Mouse (Mus musculus) cerebellum, adult 8-10 months (tissue): ENCODE measurements around the gene Ahctf1.
A peak's percentile ranks its signal among the peaks of the same experiment; 100 is the strongest.
"Not testable (repeated sequence)": the region's sequence is repeated elsewhere in the genome, so short reads cannot be mapped to it uniquely, and the experiment has no call there.

Source experiments
- DNase-seq: peaks from one replicate; pipeline ENCODE4 v3.0.0; 2022

The Ahctf1 gene

DNA sequence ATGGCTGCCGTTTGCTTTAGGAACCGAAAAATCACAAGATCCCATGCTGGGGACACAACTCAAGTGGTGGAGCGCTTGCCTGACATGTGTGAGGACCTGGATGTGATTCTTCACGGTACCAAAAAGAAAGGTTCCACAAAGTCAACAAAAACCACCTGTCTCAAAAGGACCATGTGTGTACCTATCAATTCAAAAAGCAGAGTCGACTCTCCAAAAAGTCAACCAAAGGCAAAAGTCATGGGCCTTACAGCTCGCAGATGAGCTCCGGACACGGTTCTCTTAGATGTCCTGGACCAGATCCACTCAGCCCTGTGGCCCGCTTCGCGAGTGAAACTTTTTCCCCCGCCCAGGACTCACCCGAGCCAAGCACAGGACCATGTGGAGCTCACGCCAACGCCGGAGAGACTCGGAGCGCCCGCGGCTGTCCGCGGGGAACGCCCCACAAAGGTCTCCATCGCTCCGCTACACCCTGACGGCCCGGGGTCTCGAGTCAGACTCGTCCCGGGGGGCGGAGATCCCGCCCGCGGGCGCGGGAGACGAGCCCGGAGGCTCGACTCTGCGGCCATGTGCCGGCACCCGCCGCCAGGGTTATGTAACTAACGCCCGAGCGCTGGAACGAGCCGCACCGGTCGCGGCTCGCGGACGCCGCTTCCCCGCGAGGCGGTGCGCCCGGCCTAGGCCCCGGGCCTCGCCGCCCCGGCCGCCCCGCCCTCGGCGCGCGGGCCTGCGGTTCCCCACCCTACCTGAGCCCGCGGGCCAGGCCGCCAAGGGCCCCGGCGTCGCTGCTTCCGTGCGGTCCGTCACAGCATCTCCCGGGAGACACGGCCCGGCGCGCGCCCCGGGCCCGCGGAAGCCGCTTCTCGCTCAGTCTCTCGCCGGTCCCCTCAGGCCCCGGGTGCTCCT, 619 bp downstream of the Ahctf1 start, which contains the start of gene Gm10518:
Gene Gm10518, plus strand, starts transcription at position 767 of the 903 bp plus-strand sequence.
- DNase-seq: peak; percentile 70

DNA sequence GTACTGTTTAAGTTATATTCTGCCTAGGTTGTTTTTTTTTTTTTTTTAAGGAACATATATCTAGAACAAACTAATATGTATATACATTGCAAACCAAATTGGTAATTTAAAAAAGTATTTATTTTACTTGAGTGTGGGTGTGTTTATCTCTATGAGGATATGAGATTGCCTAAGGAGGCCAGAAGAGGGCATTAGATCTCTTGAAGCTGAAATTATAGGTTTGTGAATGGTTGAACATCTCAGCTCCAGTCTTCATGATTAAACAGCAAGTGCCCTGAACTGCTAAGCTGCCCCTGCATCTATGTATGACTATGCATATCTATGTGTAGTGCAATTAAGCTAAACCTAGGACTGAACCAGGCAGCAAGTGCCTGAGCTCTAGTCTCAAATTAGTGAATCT, 4.7 kb downstream of the Ahctf1 start:
- DNase-seq: no peak

DNA sequence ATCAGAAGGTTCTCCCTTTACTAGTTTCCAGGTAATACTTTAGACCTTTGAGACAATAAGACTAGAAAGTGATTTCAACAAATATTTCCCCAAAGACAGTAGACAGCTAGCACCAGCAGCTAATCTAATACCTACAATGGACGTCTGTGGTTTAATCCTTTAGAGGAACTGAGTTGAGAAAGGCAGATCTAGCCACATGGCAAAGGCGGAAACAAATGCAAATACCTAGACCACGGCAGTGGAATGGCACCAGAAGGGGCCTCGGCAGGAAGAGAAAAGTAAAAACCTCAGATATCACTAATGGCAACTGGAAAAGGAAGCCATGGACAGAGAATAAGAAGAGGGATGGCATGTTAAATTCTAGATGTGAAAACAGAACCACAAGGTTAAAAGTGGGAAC, 16.2 kb downstream of the Ahctf1 start:
- no peak for DNase-seq

DNA sequence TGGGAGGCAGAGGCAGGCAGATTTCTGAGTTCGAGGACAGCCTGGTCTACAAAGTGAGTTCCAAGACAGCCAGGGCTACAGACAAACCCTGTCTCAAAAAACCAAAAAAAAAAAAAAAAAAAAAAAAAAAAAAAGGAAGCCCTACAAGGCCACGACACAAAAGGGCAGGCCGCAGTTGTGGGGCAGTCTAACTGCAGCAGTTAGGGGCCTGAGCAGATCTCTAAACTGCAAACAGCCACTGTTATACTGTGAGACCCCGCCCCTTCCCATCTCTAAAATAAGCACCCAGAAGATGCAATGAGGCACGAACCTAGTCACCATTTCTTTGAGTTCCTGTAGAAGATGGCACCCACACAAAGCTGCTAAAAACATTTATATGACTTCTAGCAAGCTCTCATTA, 18.0 kb downstream of the Ahctf1 start:
- DNase-seq: no peak

DNA sequence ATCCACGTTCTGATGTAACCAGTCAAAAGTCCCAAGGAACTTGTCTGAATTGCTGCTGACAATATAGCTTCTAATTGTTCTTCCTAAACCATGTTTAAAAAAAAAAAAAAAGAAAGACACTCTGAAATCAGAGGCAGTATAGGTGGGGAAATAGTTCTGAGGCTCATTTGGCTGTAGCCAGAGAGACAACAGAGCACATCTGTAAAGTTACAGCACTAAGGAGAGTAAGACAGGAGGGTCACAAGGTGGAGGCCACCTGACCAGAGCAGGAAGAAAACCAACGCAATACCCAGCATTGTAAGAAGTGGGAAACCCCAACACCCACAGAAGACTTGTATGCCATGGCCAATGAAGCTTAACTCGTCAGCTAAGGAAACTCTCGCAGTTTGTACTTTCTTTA, 19.4 kb downstream of the Ahctf1 start:
- DNase-seq: no peak

DNA sequence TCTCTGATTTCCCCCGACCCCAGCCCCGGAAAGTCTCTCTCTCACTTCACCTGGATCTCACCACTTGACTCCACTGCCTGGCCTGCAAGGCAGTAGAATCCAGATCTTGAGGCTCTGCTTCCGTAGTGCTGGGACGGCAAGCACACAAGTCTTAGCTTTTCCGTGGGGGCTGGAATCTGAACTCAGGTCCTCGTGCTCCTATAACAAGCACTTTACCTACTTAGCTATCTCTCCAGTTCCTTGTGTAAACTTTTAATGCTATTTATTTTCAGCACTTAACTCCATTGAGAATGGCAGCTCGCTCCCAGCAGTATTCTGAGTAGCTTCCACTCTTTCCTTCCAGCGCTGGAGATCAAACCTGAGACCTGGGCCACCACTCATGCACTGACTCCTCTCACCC, 26.6 kb downstream of the Ahctf1 start:
- DNase-seq: no peak

DNA sequence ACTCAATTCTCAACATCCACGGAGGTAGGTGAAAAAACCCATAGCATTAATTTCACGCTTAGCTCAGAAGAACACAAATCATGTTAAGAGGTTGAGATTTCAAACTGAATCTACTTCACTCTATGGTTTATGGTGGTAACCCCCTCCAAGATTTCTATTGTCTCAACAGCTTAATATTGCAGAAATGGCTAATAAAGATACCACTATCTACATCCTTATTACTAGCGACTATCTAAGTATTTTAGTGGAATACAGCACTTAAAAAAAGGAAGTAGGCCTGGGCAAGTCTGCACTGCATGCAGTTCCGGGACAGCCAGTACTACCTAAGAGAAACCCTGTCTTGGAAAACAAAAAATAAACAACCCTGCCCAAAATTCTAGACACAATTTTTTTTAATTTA, 42.9 kb downstream of the Ahctf1 start:
- DNase-seq: no peak

DNA sequence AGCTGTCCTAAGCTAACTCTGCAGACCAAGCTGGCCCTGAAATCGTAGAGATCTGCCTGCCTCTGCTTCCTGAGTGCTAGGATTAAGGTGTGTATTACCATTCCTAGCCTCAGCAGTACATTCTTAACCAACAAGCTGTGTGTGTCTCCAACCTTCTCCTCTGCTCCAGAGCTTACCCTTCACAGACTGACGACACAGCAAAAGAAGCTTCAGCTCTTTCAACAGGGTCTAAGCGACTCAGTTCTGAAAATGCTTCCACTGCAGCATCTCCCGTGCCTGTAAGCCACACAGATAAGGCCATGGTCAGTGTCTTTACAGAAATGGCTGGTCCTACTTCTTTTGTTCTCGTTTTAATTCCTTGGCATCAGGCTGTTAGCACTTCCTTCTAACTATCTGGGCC, 43.4 kb downstream of the Ahctf1 start:
- DNase-seq: no peak

DNA sequence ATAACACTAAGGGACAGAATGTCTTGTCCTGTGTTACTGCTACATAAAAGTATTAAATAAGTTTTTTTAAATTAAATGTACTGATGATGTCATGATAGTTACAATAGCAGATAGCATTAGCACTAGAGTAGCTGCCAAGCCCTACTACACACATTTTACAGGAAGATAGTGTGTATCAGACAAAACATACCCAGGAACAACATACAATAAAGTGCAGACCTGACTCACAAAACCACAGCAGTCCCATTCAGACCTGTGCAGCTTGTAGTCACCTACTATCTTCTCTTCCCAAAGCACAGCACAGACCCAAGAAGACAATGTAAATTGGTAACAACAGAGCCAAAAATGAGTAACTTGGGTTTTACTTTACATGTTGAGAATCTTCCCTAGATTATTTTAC, 47.0 kb downstream of the Ahctf1 start:
- DNase-seq: no peak

DNA sequence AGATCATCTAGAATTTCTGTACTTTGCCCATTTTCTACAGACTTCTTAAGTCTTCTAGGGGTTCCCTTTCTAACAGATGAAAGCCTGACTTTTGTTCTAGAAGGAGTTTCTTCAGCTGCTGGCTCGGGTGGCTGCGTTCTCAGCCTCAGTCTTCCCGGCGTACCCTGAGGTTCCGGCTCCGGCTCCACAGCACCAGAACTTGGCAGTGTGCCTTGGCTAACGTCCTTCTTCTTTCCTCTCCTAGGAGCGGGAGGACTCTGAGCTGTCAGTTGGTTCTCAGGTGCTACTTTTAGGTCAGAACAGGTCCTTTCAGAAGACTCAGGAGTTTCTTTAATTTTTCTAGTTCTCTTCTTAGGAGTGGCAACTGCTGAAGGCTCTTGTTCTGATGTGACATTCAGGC, 50.5 kb downstream of the Ahctf1 start:
- peak; percentile 55 for DNase-seq

DNA sequence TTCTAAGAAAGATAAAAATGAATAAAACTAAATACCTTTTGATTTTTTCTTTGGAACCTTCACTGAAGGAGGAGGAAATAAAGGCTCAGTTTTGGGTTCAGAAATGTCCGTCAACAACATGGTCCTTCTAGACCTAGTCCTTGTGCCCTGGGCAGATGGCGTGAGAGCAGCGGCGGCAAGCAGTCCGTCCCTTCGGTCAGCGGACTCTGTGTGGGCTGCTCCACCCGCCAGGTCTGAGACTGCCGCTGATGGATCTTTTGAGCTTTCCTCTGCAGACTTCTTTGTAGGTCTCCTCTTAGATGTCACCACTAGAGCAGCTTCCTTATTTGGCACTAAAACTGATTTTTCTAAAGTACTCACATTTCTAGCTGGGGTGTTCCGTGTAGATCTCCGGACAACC, 51.2 kb downstream of the Ahctf1 start:
- DNase-seq: no peak

DNA sequence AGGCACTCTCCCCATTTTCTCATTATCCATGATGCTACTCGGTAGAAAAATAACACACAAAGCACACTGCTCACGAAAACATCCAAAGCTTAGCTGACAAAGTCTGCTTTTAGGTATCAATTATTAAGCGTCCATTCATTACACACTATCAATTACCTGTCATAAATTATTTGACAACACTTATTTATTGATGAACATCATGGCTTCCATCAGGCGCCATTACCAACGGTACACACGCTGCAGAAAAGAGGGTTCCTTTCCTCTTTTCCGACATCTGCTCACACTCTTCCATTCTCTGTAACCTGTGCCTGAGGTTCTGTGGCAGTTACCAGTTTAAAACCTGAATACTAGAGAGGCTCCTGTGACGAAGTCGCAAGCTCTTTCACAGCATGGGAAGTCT, 58.3 kb downstream of the Ahctf1 start, which contains the start of gene Kif28:
Gene Kif28, minus strand, starts transcription at position 101 of the 400 bp plus-strand sequence.
- DNase-seq: no peak

DNA sequence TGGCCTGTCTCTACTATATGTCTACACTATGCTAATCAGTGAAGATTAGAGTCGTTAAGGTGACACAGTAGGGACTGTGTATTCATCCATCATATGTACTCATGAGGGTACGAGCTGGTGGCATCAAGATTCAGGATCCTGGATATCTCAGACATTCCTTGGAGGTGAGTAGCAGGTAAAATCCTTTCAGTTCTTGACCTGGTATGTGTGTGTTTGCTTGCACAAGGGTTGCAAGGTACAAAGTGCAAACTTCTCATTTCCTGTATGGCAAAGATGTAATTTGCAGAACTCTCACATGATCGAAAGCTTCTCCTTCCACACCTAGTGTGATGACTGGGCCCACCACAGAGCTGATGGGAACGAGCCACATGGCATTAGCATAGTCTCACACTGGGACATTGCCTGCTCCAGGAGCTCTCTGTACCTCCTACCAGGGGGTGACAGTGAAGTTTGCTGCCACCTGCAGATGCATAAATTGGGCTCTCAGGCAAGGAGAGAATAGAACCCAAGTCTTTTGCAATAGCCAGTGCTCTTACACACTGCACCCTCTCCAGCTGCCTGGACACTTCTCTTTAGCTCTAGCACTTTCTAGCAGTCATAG, 59.8 kb downstream of the Ahctf1 start:
- no peak for DNase-seq

DNA sequence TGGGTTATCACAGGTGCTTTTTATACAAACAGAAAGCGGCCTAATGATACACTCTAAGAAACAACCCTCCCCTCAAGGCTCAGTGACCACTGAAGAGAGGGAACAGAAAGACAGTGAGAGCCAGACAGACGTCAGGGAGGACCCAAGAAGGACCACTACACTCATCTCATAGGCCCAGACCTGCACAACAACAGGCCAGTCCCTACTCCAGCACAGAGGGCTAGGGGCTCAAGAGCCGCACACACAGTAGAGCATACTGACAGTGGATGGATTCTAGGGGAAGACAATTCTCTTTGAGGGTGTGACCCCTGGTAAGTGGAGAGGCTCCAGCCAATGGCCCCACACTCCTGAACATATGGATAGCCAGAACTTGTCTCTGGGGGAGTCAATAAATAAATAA, 67.0 kb downstream of the Ahctf1 start:
- no peak for DNase-seq

DNA sequence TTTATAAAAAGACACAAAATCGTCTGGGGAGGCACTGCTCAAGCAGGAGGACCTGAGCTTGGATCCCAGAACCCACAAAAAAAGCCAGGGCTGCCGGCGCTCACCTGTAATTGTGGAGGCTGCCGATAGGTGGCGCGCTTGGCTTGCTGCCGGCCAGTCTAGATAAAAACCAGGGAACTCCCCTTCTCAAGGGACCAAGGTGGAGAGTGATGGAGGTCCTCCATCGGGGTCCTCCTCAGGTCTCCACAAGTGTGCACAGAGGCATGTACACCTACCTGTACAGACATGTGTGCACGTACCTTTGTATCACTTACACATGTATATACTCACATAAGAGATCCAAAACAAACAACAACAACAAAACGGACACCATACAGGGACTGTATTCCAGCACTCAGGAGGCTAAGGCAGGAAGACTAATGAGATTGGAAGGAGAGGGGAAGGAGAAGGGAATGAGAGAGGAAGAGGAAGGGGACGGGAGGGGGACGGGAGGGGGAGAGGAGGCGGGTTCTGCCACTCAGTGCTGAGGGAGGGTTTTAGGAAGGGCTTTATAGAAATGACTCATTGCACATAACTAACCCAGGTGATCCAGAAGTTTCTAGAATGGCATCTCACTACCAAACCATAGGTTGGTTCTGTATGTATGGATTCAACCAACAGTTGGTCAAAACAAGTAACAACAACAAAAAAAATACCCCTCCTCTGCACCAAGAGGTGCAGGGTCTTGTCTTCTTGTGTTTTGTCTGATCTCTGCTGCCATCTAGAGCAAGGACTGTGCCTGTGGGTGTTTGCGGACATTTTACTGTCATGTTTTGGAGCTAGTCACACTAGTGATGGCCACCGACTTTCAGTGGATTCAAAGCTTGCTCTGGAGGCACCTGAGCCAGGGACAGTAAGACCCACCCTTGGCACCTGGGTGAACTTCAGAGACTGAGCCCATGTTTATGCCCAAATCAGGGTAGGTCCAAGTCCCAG, 68.7 kb downstream of the Ahctf1 start:
- DNase-seq: peak; percentile 65

DNA sequence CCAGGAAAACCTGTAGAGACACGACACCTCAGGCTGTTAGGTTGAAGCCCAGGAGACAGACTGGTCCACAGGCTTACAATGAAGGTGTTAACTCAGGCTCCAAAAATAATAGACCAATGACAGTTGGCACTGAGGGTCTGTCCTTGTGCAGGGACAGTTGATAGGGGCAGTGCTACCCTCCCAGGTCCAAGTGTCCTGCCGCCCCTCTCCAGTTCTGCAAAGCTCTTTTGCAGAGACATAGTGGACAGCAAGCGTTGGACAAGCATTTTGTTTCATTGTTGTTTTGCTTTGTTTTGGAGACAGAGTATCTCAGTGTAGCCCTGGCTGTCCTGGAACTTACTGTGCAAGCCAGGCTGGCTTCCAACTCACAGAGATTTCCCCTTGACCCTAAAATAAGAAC, 72.1 kb downstream of the Ahctf1 start:
- no peak for DNase-seq

DNA sequence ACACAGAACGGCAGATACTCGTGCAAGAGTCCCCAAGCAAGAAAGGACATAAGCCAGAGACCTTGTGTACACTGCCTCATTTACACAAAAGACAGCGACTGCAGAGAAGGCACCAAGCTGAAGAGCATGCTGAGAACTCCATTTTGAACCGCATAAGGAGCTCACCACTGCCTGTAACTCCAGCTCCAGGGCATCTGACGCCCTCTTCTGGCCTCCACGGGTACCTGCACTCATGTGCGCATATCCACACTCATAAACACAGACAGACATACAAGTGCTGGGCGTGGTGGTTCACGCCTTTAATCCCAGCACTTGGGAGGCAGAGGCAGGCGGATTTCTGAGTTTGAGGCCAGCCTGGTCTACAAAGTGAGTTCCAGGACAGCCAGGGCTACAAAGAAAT, 74.8 kb downstream of the Ahctf1 start:
- no peak for DNase-seq

DNA sequence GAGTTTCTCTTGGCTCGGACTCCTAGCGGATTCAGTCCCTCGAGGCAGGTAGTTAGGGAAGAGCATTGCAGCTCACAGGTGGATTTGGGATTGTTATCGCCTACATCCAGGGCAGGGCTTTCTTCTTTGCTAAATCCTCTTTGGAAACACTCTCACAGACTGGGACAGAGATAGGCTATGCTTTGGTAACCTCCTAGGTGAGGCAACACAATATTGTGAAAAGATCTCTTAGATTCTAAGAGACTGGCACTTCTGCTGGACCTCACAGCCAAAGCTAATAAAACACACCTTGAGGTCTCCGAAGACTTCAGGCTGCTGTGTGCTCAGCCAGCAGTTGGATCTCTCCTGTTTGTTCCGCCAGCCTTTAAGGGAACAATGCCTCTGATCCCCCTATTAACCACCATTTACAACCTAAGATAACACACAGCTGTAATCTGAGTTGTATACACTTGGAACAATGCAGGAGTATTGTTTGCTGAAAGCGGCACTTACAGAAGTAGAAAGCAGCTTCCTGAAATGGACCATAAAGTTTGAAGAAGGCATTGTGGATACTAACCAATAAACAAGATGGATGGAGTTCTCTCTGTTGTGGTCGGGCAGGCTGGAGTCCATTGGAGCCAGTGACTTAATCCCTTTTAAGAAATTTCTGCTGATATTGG, 80.5 kb downstream of the Ahctf1 start:
- no peak for DNase-seq

DNA sequence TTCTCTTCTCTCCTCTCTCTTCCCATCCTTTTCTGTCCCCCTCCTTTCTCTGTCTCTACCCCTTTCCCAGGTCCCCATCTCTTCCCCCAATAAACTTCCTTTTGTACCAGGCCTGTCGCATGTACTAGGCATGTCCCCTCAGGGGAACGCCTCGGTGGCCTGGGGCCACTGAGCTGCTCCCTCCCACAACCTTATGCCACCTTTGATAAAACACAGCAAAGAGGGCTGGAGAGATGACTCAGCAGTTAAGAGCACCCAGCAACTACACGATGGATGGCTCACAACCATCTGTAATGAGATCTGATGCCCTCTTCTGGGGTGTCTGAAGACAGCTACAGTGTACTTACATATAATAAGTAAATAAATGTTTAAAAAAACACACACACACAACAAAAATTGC, 87.7 kb downstream of the Ahctf1 start:
- DNase-seq: no peak

DNA sequence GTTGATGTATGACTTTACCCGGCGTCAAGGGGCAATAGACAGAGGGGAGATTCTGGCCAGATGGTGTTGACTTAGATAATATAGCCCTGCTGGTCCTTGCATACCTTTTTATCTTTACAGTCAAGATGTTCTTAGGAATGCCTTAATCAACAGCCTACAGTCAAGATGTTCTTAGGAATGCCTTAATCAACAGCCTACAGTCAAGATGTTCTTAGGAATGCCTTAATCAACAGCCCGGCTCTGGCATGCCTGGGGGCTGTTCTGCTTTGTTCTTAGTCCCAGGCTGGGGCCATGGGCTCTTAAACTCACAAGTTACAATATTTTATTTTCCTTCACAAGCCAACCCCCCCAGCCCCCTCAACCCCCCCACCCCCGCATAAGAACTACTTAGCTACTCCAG, 88.2 kb downstream of the Ahctf1 start:
- not testable (repeated sequence) for DNase-seq

DNA sequence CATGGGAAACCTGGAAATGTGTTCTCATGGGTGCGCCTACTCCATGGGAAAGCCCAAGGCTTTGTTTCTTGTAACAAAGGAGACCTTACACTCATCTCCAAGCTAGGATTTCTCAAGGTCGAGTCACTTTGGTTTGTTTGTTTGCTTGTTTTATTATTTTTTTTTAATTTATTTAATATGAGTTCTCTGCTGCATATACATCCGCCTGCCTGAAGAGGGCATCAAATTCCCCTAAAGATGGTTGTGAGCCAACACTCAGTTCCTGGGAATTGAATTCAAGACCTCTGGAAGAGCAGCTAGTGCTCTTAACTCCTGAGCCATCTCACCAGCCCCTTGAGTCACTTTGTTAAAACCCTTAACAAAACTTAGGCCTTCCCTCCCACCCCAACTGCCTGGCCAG, 90.1 kb downstream of the Ahctf1 start:
- no peak for DNase-seq

DNA sequence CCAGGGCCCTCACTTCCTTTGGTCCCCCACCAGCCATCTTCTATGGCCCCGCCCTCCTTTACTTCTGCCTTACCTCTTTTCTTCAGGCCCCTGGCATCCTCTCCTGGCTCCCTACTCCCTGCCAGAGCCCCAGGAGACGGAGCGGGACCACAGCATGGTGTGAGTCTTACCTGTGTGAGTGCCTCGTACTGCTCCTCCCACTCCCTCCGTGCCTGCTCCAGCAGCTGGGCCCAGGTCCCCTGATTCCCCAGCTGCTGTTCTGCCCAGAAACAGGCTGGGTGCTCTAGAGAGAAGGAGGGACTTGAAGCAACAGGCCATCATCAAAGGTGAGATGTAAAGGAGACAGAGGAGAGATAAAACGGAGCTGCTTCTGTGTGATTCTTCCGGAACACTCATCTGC, 90.8 kb downstream of the Ahctf1 start:
- no peak for DNase-seq

DNA sequence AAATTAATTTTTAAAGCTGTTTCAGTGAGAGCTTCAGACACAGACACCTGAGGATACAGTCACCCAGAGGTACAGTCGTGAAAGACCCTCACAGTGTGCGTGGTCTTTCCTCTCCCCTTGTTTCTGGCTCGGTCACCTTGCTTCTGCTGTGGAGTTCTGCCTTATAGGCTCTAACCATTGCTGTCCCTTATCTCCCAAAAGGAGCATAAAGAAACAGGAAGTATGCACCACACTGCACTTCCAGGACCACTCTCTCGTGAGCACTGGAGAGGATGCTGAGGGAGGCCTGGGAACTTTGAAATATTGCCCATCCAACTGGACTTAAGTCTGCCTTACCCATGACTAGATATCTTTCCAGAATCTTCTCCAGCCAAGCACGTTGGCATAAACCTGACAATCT, 92.7 kb downstream of the Ahctf1 start:
- no peak for DNase-seq
